Mouse (Mus musculus) C2C12 (cell line): ENCODE measurements around the gene Btbd16. TPM values are rescaled to one million over a fixed set of nuclear protein-coding genes. Genes with fewer than 3 reads are reported as not detected.

ENCODE experiments used
- H3K27me3 ChIP-seq: one replicate; pipeline ENCODE4 v1.6.1; 2011; ENCODE audit not compliant: control insufficient read depth, insufficient read depth, insufficient read length
- H3K36me3 ChIP-seq: one replicate; pipeline ENCODE4 v1.6.1; 2011; ENCODE audit not compliant: control insufficient read depth, insufficient read depth
- H3K4me3 ChIP-seq: one replicate; pipeline ENCODE4 v1.5.1; 2011; ENCODE audit warnings: mild to moderate bottlenecking, control low read depth; ENCODE audit not compliant: poor library complexity, insufficient read depth, severe bottlenecking
- H3K79me2 ChIP-seq: one replicate; pipeline ENCODE4 v1.6.1; 2011; ENCODE audit not compliant: control insufficient read depth, insufficient read depth
- H3K79me3 ChIP-seq: one replicate; pipeline ENCODE4 v1.6.1; 2011; ENCODE audit warnings: low read depth, control low read depth
- H3ac ChIP-seq: one replicate; pipeline ENCODE3; 2011; ENCODE audit warnings: low read depth; ENCODE audit not compliant: control insufficient read depth, insufficient read length
- CEBPB ChIP-seq: IDR thresholded peaks from one replicate; pipeline ENCODE4 v1.6.1; 2011; ENCODE audit warnings: low read depth, mild to moderate bottlenecking, control low read depth, moderate library complexity
- CTCF ChIP-seq: IDR thresholded peaks from one replicate; pipeline ENCODE4 v1.5.1; 2011; ENCODE audit not compliant: control insufficient read depth, insufficient read depth, insufficient read length
- FOSL1 ChIP-seq: IDR thresholded peaks from one replicate; pipeline ENCODE4 v1.8.0; 2011; ENCODE audit warnings: mild to moderate bottlenecking, low read length; ENCODE audit not compliant: poor library complexity, insufficient read depth, severe bottlenecking
- MAX ChIP-seq: IDR thresholded peaks from one replicate; pipeline ENCODE4 v1.6.1; 2011; ENCODE audit warnings: mild to moderate bottlenecking, control low read depth
- MYOD1 ChIP-seq: IDR thresholded peaks from one replicate; pipeline ENCODE4 v1.6.1; 2011; ENCODE audit warnings: low read depth; ENCODE audit not compliant: control insufficient read depth, insufficient read length
- MYOG ChIP-seq: IDR thresholded peaks from one replicate; pipeline ENCODE4 v1.6.1; 2011; ENCODE audit not compliant: control insufficient read depth, insufficient read length; ENCODE audit errors: extremely low read depth
- USF1 ChIP-seq: IDR thresholded peaks from one replicate; pipeline ENCODE4 v1.6.1; 2011; ENCODE audit warnings: low read depth, mild to moderate bottlenecking, control low read depth, moderate library complexity
- polyA plus RNA-seq: library from polyadenylated mRNA; unstranded; fragments of >200 nt; fragmentation: generic; extraction: Trizol; gene quantifications from one replicate; pipeline ENCODE4 v1.2.1, GENCODE M21; 2012; ENCODE audit warnings: missing spikeins

Gene Btbd16
- polyA plus RNA-seq, 1 experiment: not detected

GRCm38 (mm10) chr7:130788950-130789349 is 15.1 kb downstream of the Btbd16 start:
- Histone ChIP-seq H3K79me3 (no peaks in the 10 kb centered on the region), H3ac (no peak overlapping the region), H3K27me3 (no peaks in the 10 kb centered on the region), H3K4me3 (no peak overlapping the region), H3K79me2 (no peaks in the 10 kb centered on the region), H3K36me3 (no peaks in the 10 kb centered on the region)
- no peak for TF ChIP-seq FOSL1
- TF ChIP-seq MAX: no peak
- TF ChIP-seq MYOG: no peak
- TF ChIP-seq CEBPB: no peak
- TF ChIP-seq USF1: no peak
- no peak for TF ChIP-seq CTCF
- TF ChIP-seq MYOD1: no peak

GRCm38 (mm10) chr7:130789456-130789855 is 15.6 kb downstream of the Btbd16 start:
- Histone ChIP-seq H3K79me3 (no peaks in the 10 kb centered on the region), H3K4me3 (no peak overlapping the region), H3K27me3 (no peaks in the 10 kb centered on the region), H3ac (no peak overlapping the region), H3K79me2 (no peaks in the 10 kb centered on the region), H3K36me3 (no peaks in the 10 kb centered on the region)
- TF ChIP-seq MYOG (no peak), USF1 (no peak), CEBPB (no peak), FOSL1 (no peak), MAX (no peak), CTCF (no peak), MYOD1 (no peak)

GRCm38 (mm10) chr7:130793671-130794070 is 19.8 kb downstream of the Btbd16 start:
- H3K4me3 ChIP-seq: no peak overlapping the region
- no peak overlapping the region for H3ac ChIP-seq
- H3K36me3 ChIP-seq: no peaks in the 10 kb centered on the region
- no peaks in the 10 kb centered on the region for H3K79me3 ChIP-seq
- TF ChIP-seq CEBPB (no peak), MAX (no peak), FOSL1 (no peak), CTCF (no peak), MYOD1 (no peak), USF1 (no peak), MYOG (no peak)
- no peaks in the 10 kb centered on the region for H3K79me2 ChIP-seq
- no peaks in the 10 kb centered on the region for H3K27me3 ChIP-seq

GRCm38 (mm10) chr7:130796786-130797185 is 22.9 kb downstream of the Btbd16 start:
- no peak for TF ChIP-seq FOSL1
- TF ChIP-seq MYOG: no peak
- TF ChIP-seq CEBPB: no peak
- TF ChIP-seq MAX: no peak
- no peak for TF ChIP-seq CTCF
- TF ChIP-seq MYOD1: no peak
- TF ChIP-seq USF1: no peak
- no peaks in the 10 kb centered on the region for H3K36me3 ChIP-seq

GRCm38 (mm10) chr7:130797524-130797923 is 23.7 kb downstream of the Btbd16 start:
- no peak for TF ChIP-seq CTCF
- H3K79me2 ChIP-seq: no peaks in the 10 kb centered on the region
- no peak overlapping the region for H3ac ChIP-seq
- no peaks in the 10 kb centered on the region for H3K79me3 ChIP-seq
- H3K27me3 ChIP-seq: no peaks in the 10 kb centered on the region
- no peaks in the 10 kb centered on the region for H3K36me3 ChIP-seq
- H3K4me3 ChIP-seq: no peak overlapping the region

More at GRCm38 (mm10) chr7:130796786-130797185, 22.9 kb downstream of the Btbd16 start:
- H3K4me3 ChIP-seq: no peak overlapping the region
- no peaks in the 10 kb centered on the region for H3K79me3 ChIP-seq
- no peaks in the 10 kb centered on the region for H3K79me2 ChIP-seq
- no peaks in the 10 kb centered on the region for H3K27me3 ChIP-seq
- H3ac ChIP-seq: no peak overlapping the region

GRCm38 (mm10) chr7:130799418-130799817 is 25.5 kb downstream of the Btbd16 start:
- Histone ChIP-seq H3K79me3 (no peaks in the 10 kb centered on the region), H3K27me3 (no peaks in the 10 kb centered on the region), H3K36me3 (no peaks in the 10 kb centered on the region), H3K79me2 (no peaks in the 10 kb centered on the region), H3ac (no peak overlapping the region), H3K4me3 (no peak overlapping the region)
- no peak for TF ChIP-seq MAX
- TF ChIP-seq MYOG: no peak
- TF ChIP-seq USF1: no peak
- no peak for TF ChIP-seq MYOD1
